Mouse (Mus musculus): ENCODE measurements at regions not wholly inside any gene's neighbourhood (a gene's known extent, or its start where the extent isn't known, plus 50 kb on each side); places are given as distances from the start of the nearest gene placed in this dataset.

DNA sequence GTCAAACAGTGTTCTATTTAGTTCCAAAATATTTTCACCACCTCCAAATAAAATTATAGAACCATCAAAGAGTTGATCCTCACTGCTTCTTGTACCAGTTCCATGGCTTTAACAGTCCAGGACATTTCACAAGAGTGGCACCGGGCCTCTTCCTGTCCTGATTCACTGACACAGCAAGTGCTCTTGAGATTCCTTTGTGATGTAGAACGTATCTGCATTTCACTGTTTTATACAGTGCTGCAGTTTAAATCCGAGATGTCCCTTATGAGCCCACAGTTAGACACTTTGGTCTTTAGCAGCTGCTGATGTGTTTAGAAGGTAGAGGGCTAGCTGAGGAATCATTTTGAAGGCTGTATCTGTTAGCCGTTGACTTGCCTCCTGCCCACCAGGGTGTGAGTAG lies 284.8 kb downstream of the Pmp22 start:
- Histone ChIP-seq H3K9ac (ENCODE audit: insufficient read depth, low read depth, low read length, poor library complexity, severe bottlenecking) (no peak overlapping the region), H3K9me3 (ENCODE audit: control insufficient read depth, insufficient read depth, low read depth, low read length) (no peaks in the 10 kb centered on the region), H3K4me3 (ENCODE audit: insufficient read depth in 1 of 2, low read depth in 1 of 2, low read length in 2 of 2, poor library complexity in 1 of 2, severe bottlenecking in 1 of 2) (no peak overlapping the region), H3K4me1 (ENCODE audit: control insufficient read depth in 2 of 2, insufficient read depth in 2 of 2, low read length in 2 of 2, poor library complexity in 1 of 2) (peaks cover 4 to 5% of the 10 kb centered on the region in 2 experiments; a peak in 2 of 4 replicates), H3K36me3 (ENCODE audit: control insufficient read depth, insufficient read depth, low read length, poor library complexity, severe bottlenecking) (no peaks in the 10 kb centered on the region), H3K27ac (ENCODE audit: insufficient read depth, low read depth, low read length, poor library complexity, severe bottlenecking) (no peak overlapping the region)
- DNase-seq (ENCODE audit: low read depth, low spot score), result no peak
- TF ChIP-seq ZC3H11A (IDR thresholded peaks at IDR 0.05; ENCODE audit: borderline replicate concordance, low read depth, low read length), result no peak
- TF ChIP-seq CHD2 (IDR thresholded peaks at IDR 0.05; ENCODE audit: low read depth, low read length), result no peak
- TF ChIP-seq MAFK (IDR thresholded peaks at IDR 0.05; ENCODE audit: insufficient read depth, low read depth, low read length), result no peak
- no peak for TF ChIP-seq HCFC1 (IDR thresholded peaks at IDR 0.05; ENCODE audit: borderline replicate concordance, insufficient read depth, low read length)
- TF ChIP-seq ZNF384 (IDR thresholded peaks at IDR 0.05; ENCODE audit: low read depth, low read length), result no peak
- in situ Hi-C loops (cut with MboI; ENCODE audit: low sequenced_read_pairs in 2 of 2, unreplicated experiment in 2 of 2), result no loop called here

DNA sequence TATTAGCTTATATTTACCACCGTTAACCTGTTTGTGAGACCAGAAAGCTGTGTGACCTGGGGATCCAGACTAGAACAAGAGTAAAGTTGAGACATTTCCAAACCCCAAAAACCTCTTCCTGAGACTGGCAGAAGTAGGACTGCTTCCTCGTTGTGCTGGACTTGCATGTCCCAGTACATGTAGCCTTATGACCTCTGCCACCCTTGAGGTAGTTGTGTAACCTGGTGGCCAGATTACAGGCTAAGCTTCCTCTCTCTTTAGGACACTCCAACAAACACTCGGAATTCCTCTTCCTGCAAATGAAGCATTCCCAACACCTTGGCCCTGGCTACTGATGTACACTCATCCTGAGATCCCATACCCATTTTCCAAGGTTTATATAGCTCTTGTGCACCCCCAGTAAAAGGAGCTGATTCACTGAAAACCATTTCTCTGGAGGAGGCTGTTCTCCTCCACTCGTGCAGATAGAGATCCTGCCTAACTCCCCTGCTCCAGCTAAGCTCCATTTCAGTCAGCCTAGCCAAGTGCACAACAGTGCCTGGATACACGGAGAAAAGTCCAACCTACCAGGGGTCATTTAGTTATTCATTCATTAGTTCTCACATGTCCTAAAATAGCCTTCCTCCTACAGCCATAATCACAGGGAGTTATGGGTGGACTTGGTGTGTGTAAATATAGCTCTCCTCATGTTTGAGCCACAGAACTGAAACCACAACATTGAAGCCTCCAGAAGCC lies 289.4 kb downstream of the Pmp22 start:
- H3K9me3 ChIP-seq (ENCODE audit: control insufficient read depth, insufficient read depth, low read depth, low read length), result no peaks in the 10 kb centered on the region
- H3K4me3 ChIP-seq (ENCODE audit: insufficient read depth in 1 of 2, low read depth in 1 of 2, low read length in 2 of 2, poor library complexity in 1 of 2, severe bottlenecking in 1 of 2), result no peak overlapping the region
- H3K27ac ChIP-seq (ENCODE audit: insufficient read depth, low read depth, low read length, poor library complexity, severe bottlenecking), result no peak overlapping the region
- in situ Hi-C loops (cut with MboI; ENCODE audit: low sequenced_read_pairs in 2 of 2, unreplicated experiment in 2 of 2), result no loop called here
- H3K36me3 ChIP-seq (ENCODE audit: control insufficient read depth, insufficient read depth, low read length, poor library complexity, severe bottlenecking), result no peaks in the 10 kb centered on the region
- H3K4me1 ChIP-seq (ENCODE audit: control insufficient read depth in 2 of 2, insufficient read depth in 2 of 2, low read length in 2 of 2, poor library complexity in 1 of 2), result peaks cover 0 to 2% of the 10 kb centered on the region in 2 experiments; a peak in 1 of 4 replicates
- TF ChIP-seq ZNF384 (IDR thresholded peaks at IDR 0.05; ENCODE audit: low read depth, low read length) (no peak), CHD2 (IDR thresholded peaks at IDR 0.05; ENCODE audit: low read depth, low read length) (no peak), ZC3H11A (IDR thresholded peaks at IDR 0.05; ENCODE audit: borderline replicate concordance, low read depth, low read length) (no peak), HCFC1 (IDR thresholded peaks at IDR 0.05; ENCODE audit: borderline replicate concordance, insufficient read depth, low read length) (no peak), MAFK (IDR thresholded peaks at IDR 0.05; ENCODE audit: insufficient read depth, low read depth, low read length) (no peak)
- no peak overlapping the region for H3K9ac ChIP-seq (ENCODE audit: insufficient read depth, low read depth, low read length, poor library complexity, severe bottlenecking)
- no peak for DNase-seq (ENCODE audit: low read depth, low spot score)

DNA sequence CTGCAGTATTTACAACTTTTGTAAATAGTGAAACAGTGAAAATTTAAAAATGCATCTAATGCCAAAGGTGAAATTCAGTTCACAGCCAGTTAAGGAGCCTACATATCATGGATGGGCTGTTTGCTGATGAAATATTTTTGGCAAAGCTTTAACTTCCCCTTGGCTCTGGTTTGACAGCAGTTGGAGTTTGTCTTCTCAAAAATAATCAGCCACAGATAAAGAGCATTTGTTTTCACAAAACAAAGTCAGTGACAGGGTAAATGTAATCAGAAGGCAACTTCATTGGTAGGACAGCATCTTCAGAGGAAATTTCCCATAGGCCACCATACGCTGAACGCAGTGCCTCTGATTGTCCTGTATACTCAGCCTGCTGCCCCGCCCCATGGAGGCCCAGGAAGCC lies 291.6 kb downstream of the Pmp22 start:
- Histone ChIP-seq H3K27ac (ENCODE audit: insufficient read depth, low read depth, low read length, poor library complexity, severe bottlenecking) (no peak overlapping the region), H3K4me3 (ENCODE audit: insufficient read depth in 1 of 2, low read depth in 1 of 2, low read length in 2 of 2, poor library complexity in 1 of 2, severe bottlenecking in 1 of 2) (no peak overlapping the region), H3K9ac (ENCODE audit: insufficient read depth, low read depth, low read length, poor library complexity, severe bottlenecking) (no peak overlapping the region), H3K36me3 (ENCODE audit: control insufficient read depth, insufficient read depth, low read length, poor library complexity, severe bottlenecking) (no peaks in the 10 kb centered on the region), H3K9me3 (ENCODE audit: control insufficient read depth, insufficient read depth, low read depth, low read length) (no peaks in the 10 kb centered on the region), H3K4me1 (ENCODE audit: control insufficient read depth in 2 of 2, insufficient read depth in 2 of 2, low read length in 2 of 2, poor library complexity in 1 of 2) (peaks cover 0 to 2% of the 10 kb centered on the region in 2 experiments; a peak in 1 of 4 replicates)
- TF ChIP-seq ZNF384 (IDR thresholded peaks at IDR 0.05; ENCODE audit: low read depth, low read length) (no peak), MAFK (IDR thresholded peaks at IDR 0.05; ENCODE audit: insufficient read depth, low read depth, low read length) (no peak), HCFC1 (IDR thresholded peaks at IDR 0.05; ENCODE audit: borderline replicate concordance, insufficient read depth, low read length) (no peak), ZC3H11A (IDR thresholded peaks at IDR 0.05; ENCODE audit: borderline replicate concordance, low read depth, low read length) (no peak), CHD2 (IDR thresholded peaks at IDR 0.05; ENCODE audit: low read depth, low read length) (no peak)
- in situ Hi-C loops (cut with MboI; ENCODE audit: low sequenced_read_pairs in 2 of 2, unreplicated experiment in 2 of 2), result no loop called here
- no peak for DNase-seq (ENCODE audit: low read depth, low spot score)

- no peak for TF ChIP-seq ZNF384 (IDR thresholded peaks at IDR 0.05; ENCODE audit: low read depth, low read length)
- TF ChIP-seq HCFC1 (IDR thresholded peaks at IDR 0.05; ENCODE audit: borderline replicate concordance, insufficient read depth, low read length), result no peak
- no peak for TF ChIP-seq CHD2 (IDR thresholded peaks at IDR 0.05; ENCODE audit: low read depth, low read length)
- no peak for TF ChIP-seq MAFK (IDR thresholded peaks at IDR 0.05; ENCODE audit: insufficient read depth, low read depth, low read length)
- TF ChIP-seq ZC3H11A (IDR thresholded peaks at IDR 0.05; ENCODE audit: borderline replicate concordance, low read depth, low read length), result no peak
- H3K4me1 ChIP-seq (ENCODE audit: control insufficient read depth in 2 of 2, insufficient read depth in 2 of 2, low read length in 2 of 2, poor library complexity in 1 of 2), result no peaks in the 10 kb centered on the region
- no peaks in the 10 kb centered on the region for H3K36me3 ChIP-seq (ENCODE audit: control insufficient read depth, insufficient read depth, low read length, poor library complexity, severe bottlenecking)
- DNase-seq (ENCODE audit: low read depth, low spot score), result no peak
- in situ Hi-C loops (cut with MboI; ENCODE audit: low sequenced_read_pairs in 2 of 2, unreplicated experiment in 2 of 2), result no loop called here
- H3K9me3 ChIP-seq (ENCODE audit: control insufficient read depth, insufficient read depth, low read depth, low read length), result no peaks in the 10 kb centered on the region
- H3K4me3 ChIP-seq (ENCODE audit: insufficient read depth in 1 of 2, low read depth in 1 of 2, low read length in 2 of 2, poor library complexity in 1 of 2, severe bottlenecking in 1 of 2), result no peak overlapping the region
- no peak overlapping the region for H3K27ac ChIP-seq (ENCODE audit: insufficient read depth, low read depth, low read length, poor library complexity, severe bottlenecking)
- no peak overlapping the region for H3K9ac ChIP-seq (ENCODE audit: insufficient read depth, low read depth, low read length, poor library complexity, severe bottlenecking)
These were observed 293.3 kb downstream of the Pmp22 start for GRCm38 (mm10) chr11:63422069-63422468.

All from ES-E14 (cell line).